Mouse (Mus musculus) limb, embryonic 12.5 days (tissue): ENCODE measurements around the gene Arid5b. TPM values are rescaled to one million over a fixed set of nuclear protein-coding genes. Genes with fewer than 3 reads are reported as not detected.
A peak's percentile ranks its signal among the peaks of the same experiment; 100 is the strongest.

ENCODE experiments used
- ATAC-seq: fragments of 200-750 bp; cut with Nextera tagmentation; 2 replicates; pipeline ENCODE4 v1.8.0; 2017; ENCODE audit warnings: low read depth, moderate TSS enrichment; ENCODE audit not compliant: insufficient number of reproducible peaks, insufficient read depth, low FRiP score, low TSS enrichment
- H3K27ac ChIP-seq: fragments of 300-500 bp; sonication (generic); 2 replicates; pipeline ENCODE4 v1.5.1; 2016; ENCODE audit warnings: mild to moderate bottlenecking, moderate library complexity
- H3K27me3 ChIP-seq: fragments of 300-500 bp; sonication (generic); 2 replicates; pipeline ENCODE4 v1.6.1; 2016; ENCODE audit warnings: mild to moderate bottlenecking, moderate library complexity
- H3K36me3 ChIP-seq: fragments of 300-500 bp; sonication (generic); 2 replicates; pipeline ENCODE4 v1.6.1; 2016; ENCODE audit warnings: mild to moderate bottlenecking, moderate library complexity
- H3K4me1 ChIP-seq: fragments of 300-500 bp; sonication (generic); replicated peaks from 2 replicates; pipeline ENCODE4 v1.6.1; 2016
- H3K4me2 ChIP-seq: fragments of 300-500 bp; sonication (generic); 2 replicates; pipeline ENCODE4 v1.6.1; 2016; ENCODE audit warnings: mild to moderate bottlenecking, moderate library complexity
- H3K4me3 ChIP-seq: fragments of 300-500 bp; sonication (generic); replicated peaks from 2 replicates; pipeline ENCODE4 v1.5.1; 2016; ENCODE audit warnings: mild to moderate bottlenecking
- H3K9ac ChIP-seq: fragments of 300-500 bp; sonication (generic); replicated peaks from 2 replicates; pipeline ENCODE4 v1.6.1; 2016; ENCODE audit warnings: mild to moderate bottlenecking, moderate library complexity
- H3K9me3 ChIP-seq: fragments of 300-500 bp; sonication (generic); 2 replicates; pipeline ENCODE4 v1.6.1; 2016; ENCODE audit warnings: mild to moderate bottlenecking, moderate library complexity
- WGBS: fragments of 180-500 bp; shearing (Covaris S2); methylation state at CpG from one replicate; pipeline ENCODE4 v1.1.7; 2016; 5-methylcytosine and 5-hydroxymethylcytosine counted together
- polyA plus RNA-seq: library from polyadenylated mRNA; unstranded; fragments of >200 nt; fragmentation: Nextera tagmentation; extraction: Ambion mirVana; gene quantifications from 2 replicates; pipeline ENCODE4 v1.2.1, GENCODE M21; 2016

Arid5b gene
- 45.2 and 48.0 TPM in 2 replicates for polyA plus RNA-seq

DNA sequence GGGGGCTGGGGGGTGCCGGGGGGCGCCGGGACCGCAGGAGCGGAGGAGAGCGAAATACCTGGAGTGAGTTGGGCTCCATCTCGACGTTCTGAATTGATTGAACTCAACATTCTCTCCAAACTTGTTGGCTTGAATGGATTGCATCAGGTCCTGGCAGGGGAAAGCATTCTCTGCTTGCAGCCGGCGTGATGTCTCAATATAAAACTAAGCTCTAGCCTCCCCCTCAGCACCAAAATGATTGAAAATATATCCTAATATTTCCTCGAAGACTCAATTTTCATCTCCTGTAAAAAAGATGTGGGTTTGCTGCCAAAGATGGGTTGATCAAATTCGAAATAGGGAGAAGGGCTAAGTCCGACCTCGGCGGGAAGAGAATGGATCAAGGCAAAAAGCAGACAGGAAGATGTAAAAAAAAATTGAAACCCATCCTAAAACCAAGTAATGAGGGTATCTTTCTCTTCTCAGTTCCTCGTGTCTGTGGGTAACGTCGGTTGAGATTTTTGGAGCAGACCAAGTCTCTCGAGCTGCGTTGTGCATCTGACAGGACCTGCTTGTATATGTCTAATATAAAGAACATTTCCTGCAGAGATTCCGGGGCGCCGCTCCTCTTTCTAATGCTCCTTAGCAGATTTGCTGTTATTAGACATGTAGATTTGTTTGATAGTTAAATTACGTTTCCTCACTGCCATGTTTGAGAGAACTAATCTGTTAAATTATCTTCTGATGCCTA, at the start of gene Arid5b:
Gene Arid5b (minus strand): TSS at position 109 of the 730 bp plus-strand sequence.
- H3K4me2 ChIP-seq, result peak within 1 kb of the TSS; percentile 85
- H3K27me3 ChIP-seq, result no peaks in the 10 kb centered on the region
- under 1% methylated on average over 24 of the region's 24 CpGs for WGBS
- peak within 1 kb of the TSS; percentile 82 for H3K9ac ChIP-seq
- H3K4me3 ChIP-seq, result peak within 1 kb of the TSS; percentile 70
- peak within 1 kb of the TSS; percentile 97 for H3K27ac ChIP-seq
- H3K36me3 ChIP-seq, result 0 out of 2 replicates have a peak, but pooled peaks cover 7% of the 10 kb centered on the region
- no peak for ATAC-seq
- no peaks in the 10 kb centered on the region for H3K9me3 ChIP-seq
- H3K4me1 ChIP-seq, result peaks cover 45% of the 10 kb centered on the region

DNA sequence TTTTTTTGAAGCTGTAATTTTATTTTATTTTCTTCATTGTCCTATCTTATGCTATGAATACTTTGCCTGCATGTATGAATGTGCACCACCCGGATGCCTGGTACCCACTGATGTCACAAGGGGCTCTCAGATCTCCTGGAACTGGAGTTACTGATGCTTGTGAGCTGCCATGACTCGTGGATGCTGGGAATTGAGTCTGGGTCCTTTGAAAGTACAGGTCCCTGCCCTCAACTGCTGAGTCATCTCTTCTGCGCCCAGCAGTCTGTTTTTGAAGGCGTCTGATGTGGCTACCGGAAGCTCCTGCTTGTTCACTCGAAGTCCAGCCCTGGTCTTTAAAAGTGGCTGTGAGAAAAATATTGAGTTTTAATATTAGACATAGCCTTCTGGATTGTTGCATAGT, 46.8 kb upstream of the Arid5b start:
- Histone ChIP-seq H3K36me3 (no peaks in the 10 kb centered on the region), H3K4me1 (peaks cover 9% of the 10 kb centered on the region), H3K27ac (no peak overlapping the region), H3K4me3 (no peak overlapping the region), H3K27me3 (no peaks in the 10 kb centered on the region), H3K4me2 (no peak overlapping the region), H3K9me3 (no peaks in the 10 kb centered on the region), H3K9ac (no peak overlapping the region)
- no peak for ATAC-seq
- WGBS, result 81% methylated on average over 6 of the region's 6 CpGs

DNA sequence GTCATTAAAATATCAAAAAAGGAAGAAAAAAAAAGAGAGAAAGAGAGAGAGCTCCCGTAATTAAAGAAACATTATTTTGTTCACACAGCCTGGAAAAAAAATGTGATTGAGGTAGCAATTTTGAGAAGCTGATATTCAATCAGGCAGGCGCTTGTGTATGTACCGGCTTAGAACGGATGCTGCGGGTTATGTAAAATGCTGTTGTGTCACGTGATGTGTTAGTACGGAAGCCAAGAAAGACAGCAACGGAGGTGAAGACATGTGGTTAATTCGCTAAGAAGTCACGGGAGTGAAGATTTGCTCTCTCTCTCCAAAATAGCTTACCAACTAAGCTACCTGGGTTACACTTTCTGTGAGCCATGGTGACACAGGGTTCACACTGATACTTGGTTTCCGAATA, 45.5 kb upstream of the Arid5b start:
- ATAC-seq, result no peak
- H3K4me2 ChIP-seq, result no peak overlapping the region

DNA sequence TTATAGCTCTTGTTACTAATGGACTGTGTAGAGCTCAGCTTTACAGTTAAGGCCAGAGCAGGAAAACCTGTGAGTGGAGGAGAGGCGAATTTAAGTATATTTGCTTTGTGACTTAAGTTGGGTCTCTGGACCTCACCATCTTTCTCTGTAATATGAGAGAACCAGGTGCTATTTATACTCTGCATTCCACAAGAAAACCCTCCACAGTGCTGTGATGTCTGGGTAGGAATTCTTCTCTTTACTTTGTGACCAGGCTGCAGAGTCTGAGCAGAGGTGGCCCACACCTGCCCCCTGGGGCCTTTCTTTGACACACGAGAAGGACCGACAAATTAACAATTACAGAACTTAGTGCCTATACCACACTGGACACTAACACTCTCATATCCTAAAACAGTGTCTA, 44.6 kb upstream of the Arid5b start:
- H3K4me3 ChIP-seq, result no peak overlapping the region

More for the DNA sequence above, 45.5 kb upstream of the Arid5b start:
- no peaks in the 10 kb centered on the region for H3K36me3 ChIP-seq
- H3K9me3 ChIP-seq, result no peaks in the 10 kb centered on the region
- no peak overlapping the region for H3K9ac ChIP-seq
- no peak overlapping the region for H3K4me3 ChIP-seq
- H3K4me1 ChIP-seq, result peaks cover 19% of the 10 kb centered on the region
- WGBS, result 83% methylated on average over 11 of the region's 11 CpGs
- no peaks in the 10 kb centered on the region for H3K27me3 ChIP-seq
- H3K27ac ChIP-seq, result no peak overlapping the region

DNA sequence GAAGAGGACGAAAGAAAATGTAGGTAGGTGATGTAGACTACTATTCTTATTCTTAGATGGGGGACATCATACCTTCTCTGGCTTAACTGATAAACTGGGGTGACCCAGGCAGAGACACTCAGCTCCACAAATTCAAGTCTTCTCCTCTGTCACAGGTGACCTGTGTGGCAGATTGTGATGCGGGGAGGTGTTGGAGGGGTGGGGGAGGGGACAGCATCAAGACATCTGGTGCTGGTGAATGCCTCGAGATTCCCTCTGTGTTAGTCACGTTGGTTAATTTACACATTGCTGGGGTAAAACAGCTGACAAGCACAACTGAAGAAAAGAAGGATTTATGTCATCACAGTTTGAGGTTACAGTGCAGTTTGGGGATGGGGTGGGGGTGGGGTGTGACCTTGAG, 42.4 kb upstream of the Arid5b start:
- Histone ChIP-seq H3K9me3 (no peaks in the 10 kb centered on the region), H3K36me3 (no peaks in the 10 kb centered on the region), H3K27me3 (no peaks in the 10 kb centered on the region), H3K4me1 (peaks cover 26% of the 10 kb centered on the region), H3K4me3 (no peak overlapping the region), H3K27ac (no peak overlapping the region), H3K9ac (no peak overlapping the region), H3K4me2 (no peak overlapping the region)
- no peak for ATAC-seq
- WGBS, result 59% methylated on average over 4 of the region's 4 CpGs

More for the DNA sequence above, 44.6 kb upstream of the Arid5b start:
- Histone ChIP-seq H3K4me1 (peaks cover 26% of the 10 kb centered on the region), H3K9me3 (no peaks in the 10 kb centered on the region), H3K27me3 (no peaks in the 10 kb centered on the region), H3K4me2 (no peak overlapping the region), H3K36me3 (no peaks in the 10 kb centered on the region), H3K9ac (no peak overlapping the region), H3K27ac (no peak overlapping the region)
- ATAC-seq, result no peak
- 63% methylated on average over 3 of the region's 3 CpGs for WGBS

DNA sequence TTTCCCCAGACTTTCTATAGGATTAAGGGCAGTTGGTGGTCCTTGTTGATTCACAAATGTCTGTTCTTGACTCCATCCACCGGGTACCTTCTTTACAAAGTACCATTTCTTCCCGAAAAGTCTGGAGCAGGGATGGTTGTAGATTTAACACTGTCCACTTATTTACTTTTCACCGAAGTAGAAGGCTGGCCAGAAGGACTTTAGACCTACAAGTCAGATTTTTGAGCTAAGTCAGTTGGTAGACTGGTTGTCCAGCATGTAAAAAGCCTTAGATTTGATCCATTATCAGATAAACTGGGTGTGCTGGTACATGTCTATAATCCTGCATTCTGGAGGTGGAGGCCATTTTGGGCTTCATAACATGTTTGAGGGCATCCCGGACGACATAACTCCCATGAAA, 42.0 kb upstream of the Arid5b start:
- no peaks in the 10 kb centered on the region for H3K36me3 ChIP-seq
- no peak for ATAC-seq
- no peaks in the 10 kb centered on the region for H3K27me3 ChIP-seq
- no peak overlapping the region for H3K9ac ChIP-seq
- no peak overlapping the region for H3K4me3 ChIP-seq
- H3K4me2 ChIP-seq, result no peak overlapping the region
- H3K9me3 ChIP-seq, result no peaks in the 10 kb centered on the region
- no peak overlapping the region for H3K27ac ChIP-seq
- peaks cover 26% of the 10 kb centered on the region for H3K4me1 ChIP-seq
- WGBS, result 92% methylated on average over 5 of the region's 5 CpGs

DNA sequence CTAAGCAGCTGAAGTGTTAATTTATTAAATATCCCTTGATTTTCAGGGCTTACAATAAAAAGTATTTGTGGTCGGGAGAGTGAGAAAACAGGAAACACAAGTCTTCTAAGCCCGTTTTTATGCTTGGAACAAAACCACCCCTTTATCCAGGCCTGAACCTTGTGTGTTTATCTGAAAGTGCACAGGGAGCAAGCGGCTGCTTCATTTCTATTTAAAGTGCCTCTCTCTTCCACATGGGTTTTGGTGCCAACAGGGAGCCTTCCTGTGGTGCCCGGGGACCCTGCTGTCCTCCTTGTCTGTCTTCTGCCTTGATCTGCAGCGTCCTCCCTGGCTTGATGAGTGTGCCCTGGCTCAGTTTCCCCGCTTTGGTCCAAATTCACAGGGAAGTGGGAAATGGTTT, 40.9 kb upstream of the Arid5b start:
- Histone ChIP-seq H3K4me2 (no peak overlapping the region), H3K27me3 (no peaks in the 10 kb centered on the region), H3K9me3 (no peaks in the 10 kb centered on the region), H3K4me1 (peaks cover 26% of the 10 kb centered on the region), H3K9ac (no peak overlapping the region), H3K36me3 (no peaks in the 10 kb centered on the region), H3K27ac (peak overlapping the region; percentile 36; the same call in 1 of the 2 replicates), H3K4me3 (no peak overlapping the region)
- 51% methylated on average over 6 of the region's 6 CpGs for whole genome bisulfite sequencing
- no peak for ATAC-seq

DNA sequence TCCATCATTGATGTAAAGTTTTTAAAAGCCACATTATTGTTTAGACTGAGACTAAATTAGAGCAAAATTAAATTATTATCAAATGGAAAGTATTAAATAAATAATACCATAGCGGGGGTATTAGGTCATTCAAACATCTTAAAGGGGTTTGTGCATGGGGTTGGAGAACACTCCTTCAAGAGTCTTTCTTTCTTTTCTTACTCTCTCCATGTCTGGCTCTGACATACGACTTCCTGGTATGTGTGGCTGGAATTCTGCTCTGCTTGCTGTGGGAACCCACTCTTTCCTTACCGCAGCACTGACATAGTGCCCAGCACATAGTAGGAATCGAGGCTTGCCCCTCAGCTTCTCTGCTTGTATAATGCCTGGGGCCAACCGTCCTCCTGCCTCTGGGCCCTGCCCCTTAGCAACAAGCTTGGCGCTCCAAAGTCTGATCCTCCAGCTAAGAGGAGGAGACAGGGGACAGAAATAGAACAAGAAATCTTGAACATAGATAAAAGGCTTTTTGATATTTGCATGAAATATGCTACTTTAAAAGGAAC, 40.0 kb upstream of the Arid5b start:
- 66% methylated on average over 6 of the region's 6 CpGs for whole genome bisulfite sequencing
- ATAC-seq, result no peak
- peaks cover 25% of the 10 kb centered on the region for H3K4me1 ChIP-seq
- H3K9me3 ChIP-seq, result no peaks in the 10 kb centered on the region
- H3K4me2 ChIP-seq, result no peak overlapping the region
- no peaks in the 10 kb centered on the region for H3K36me3 ChIP-seq
- H3K9ac ChIP-seq, result no peak overlapping the region
- no peak overlapping the region for H3K4me3 ChIP-seq
- 0 out of 2 replicates have a peak overlapping the region, but pooled peaks have one; percentile 53 for H3K27ac ChIP-seq
- no peaks in the 10 kb centered on the region for H3K27me3 ChIP-seq

DNA sequence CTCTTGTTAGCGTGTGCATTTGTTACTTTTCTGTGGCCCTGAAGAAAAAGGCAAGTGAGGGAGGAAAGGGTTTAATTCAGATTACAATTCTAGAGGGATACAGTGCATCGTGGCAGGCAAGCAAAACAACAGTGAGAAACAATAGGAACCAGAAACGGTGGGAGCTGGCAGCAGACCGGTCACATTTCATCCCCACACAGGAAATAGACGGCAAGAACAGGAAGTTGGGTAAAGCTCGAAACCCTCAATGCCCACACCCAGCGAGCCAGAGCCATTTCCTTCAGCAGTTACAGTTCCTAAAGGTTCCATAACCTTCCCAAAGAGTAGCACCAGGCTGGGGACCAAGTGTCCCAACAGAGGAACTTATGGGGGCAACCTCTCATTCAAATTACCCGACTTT, 34.2 kb upstream of the Arid5b start:
- H3K4me3 ChIP-seq, result no peak overlapping the region
- H3K36me3 ChIP-seq, result no peaks in the 10 kb centered on the region
- WGBS, result 83% methylated on average over 8 of the region's 8 CpGs

DNA sequence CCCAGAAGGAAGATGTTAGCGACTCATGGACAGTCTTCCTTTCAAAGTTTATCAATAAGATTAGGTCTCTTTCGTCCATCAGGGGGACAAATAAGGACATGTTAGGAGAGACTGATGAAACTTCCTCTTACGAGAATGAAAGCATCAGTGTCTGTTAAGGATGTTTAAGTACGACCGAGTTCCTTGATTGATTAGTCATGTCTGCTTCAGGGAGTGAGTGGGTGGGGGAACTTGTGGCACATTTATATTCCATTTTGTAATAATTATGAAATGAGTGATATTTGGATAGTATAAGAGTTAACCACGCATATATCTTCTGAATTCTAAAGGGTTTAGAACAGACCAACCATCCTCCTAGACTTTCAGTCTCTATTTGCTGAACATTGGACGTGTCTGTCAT, 22.5 kb upstream of the Arid5b start:
- WGBS, result 84% methylated on average over 7 of the region's 7 CpGs
- no peaks in the 10 kb centered on the region for H3K36me3 ChIP-seq
- no peak overlapping the region for H3K9ac ChIP-seq
- no peaks in the 10 kb centered on the region for H3K27me3 ChIP-seq
- ATAC-seq, result no peak
- no peaks in the 10 kb centered on the region for H3K4me1 ChIP-seq
- H3K4me3 ChIP-seq, result no peak overlapping the region
- no peak overlapping the region for H3K4me2 ChIP-seq
- no peak overlapping the region for H3K27ac ChIP-seq
- H3K9me3 ChIP-seq, result no peaks in the 10 kb centered on the region

More for the DNA sequence above, 34.2 kb upstream of the Arid5b start:
- H3K9me3 ChIP-seq, result peaks cover 6% of the 10 kb centered on the region; the same call in 1 of the 2 replicates
- no peaks in the 10 kb centered on the region for H3K4me1 ChIP-seq
- H3K4me2 ChIP-seq, result no peak overlapping the region
- H3K27me3 ChIP-seq, result no peaks in the 10 kb centered on the region
- H3K9ac ChIP-seq, result no peak overlapping the region
- no peak overlapping the region for H3K27ac ChIP-seq
- ATAC-seq, result no peak

DNA sequence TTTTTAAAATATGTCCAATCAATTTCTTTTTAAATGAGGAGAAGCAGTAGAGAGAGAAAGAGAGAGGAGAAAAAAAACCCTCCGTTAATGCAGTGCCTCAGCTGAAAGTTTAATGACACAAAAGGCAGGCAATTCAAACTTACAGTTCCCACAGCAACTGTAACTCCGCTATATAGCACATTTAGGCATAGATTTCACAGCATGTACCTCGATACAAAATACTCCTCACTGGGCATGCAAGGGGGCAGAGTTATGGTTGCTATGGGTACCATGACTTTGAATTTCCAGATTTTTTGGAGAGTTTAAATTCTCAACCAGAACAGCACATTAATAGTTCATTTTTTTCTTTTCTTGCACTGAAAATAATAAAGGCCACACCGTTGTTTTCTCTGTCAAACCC, 10.9 kb upstream of the Arid5b start:
- Histone ChIP-seq H3K36me3 (no peaks in the 10 kb centered on the region), H3K9ac (no peak overlapping the region), H3K27me3 (no peaks in the 10 kb centered on the region), H3K9me3 (peaks cover 15% of the 10 kb centered on the region), H3K4me2 (no peak overlapping the region), H3K4me3 (no peak overlapping the region), H3K27ac (no peak overlapping the region), H3K4me1 (no peaks in the 10 kb centered on the region)
- 77% methylated on average over 4 of the region's 4 CpGs for WGBS
- no peak for ATAC-seq
